Mouse (Mus musculus) stomach, embryonic 14.5 days (tissue): ENCODE data around the gene S100a4. TPM values are rescaled to one million over a fixed set of nuclear protein-coding genes. Genes with fewer than 3 reads are reported as not detected.

Source experiments
- ATAC-seq: fragments of 200-750 bp; cut with Nextera tagmentation; 2 replicates; pipeline ENCODE4 v1.8.0; 2017; ENCODE audit warnings: low read depth, moderate TSS enrichment; ENCODE audit not compliant: insufficient number of reproducible peaks, insufficient read depth, low FRiP score
- H3K27ac ChIP-seq: fragments of 300-500 bp; sonication (generic); 2 replicates; pipeline ENCODE4 v1.5.1; 2014; ENCODE audit warnings: mild to moderate bottlenecking, low read length, moderate library complexity, mixed read lengths
- H3K27me3 ChIP-seq: fragments of 300-500 bp; sonication (generic); 2 replicates; pipeline ENCODE4 v1.6.1; 2014; ENCODE audit warnings: low read length, control low read depth, mixed read lengths; ENCODE audit not compliant: control insufficient read depth, insufficient read depth
- H3K36me3 ChIP-seq: fragments of 300-500 bp; sonication (generic); 2 replicates; pipeline ENCODE4 v1.6.1; 2014; ENCODE audit warnings: mild to moderate bottlenecking, control low read depth, low read length, moderate library complexity, mixed read lengths; ENCODE audit not compliant: control insufficient read depth, insufficient read depth
- H3K4me1 ChIP-seq: fragments of 300-500 bp; sonication (generic); 2 replicates; pipeline ENCODE4 v1.6.1; 2014; ENCODE audit warnings: low read length, control low read depth, mixed read lengths; ENCODE audit not compliant: control insufficient read depth, insufficient read depth
- H3K4me2 ChIP-seq: fragments of 300-500 bp; sonication (generic); replicated peaks from 2 replicates; pipeline ENCODE4 v1.6.1; 2014; ENCODE audit warnings: low read depth, low read length, control low read depth
- H3K4me3 ChIP-seq: fragments of 300-500 bp; sonication (generic); 2 replicates; pipeline ENCODE4 v1.5.1; 2014; ENCODE audit warnings: low read depth, low read length, control low read depth
- H3K9ac ChIP-seq: fragments of 300-500 bp; sonication (generic); replicated peaks from 2 replicates; pipeline ENCODE4 v1.6.1; 2014; ENCODE audit warnings: low read depth, mild to moderate bottlenecking, control low read depth, low read length, moderate library complexity, mixed read lengths
- H3K9me3 ChIP-seq: fragments of 300-500 bp; sonication (generic); 2 replicates; pipeline ENCODE4 v1.6.1; 2016; ENCODE audit warnings: low read depth, low read length, control low read depth; ENCODE audit not compliant: control insufficient read depth
- WGBS: fragments of 180-500 bp; shearing (Covaris S2); extraction: QIAGEN DNeasy Blood & Tissue Kit; methylation state at CpG from one replicate; pipeline ENCODE4 v1.1.7; 2014; 5-methylcytosine and 5-hydroxymethylcytosine counted together
- polyA plus RNA-seq: library from polyadenylated mRNA; unstranded; fragments of >200 nt; fragmentation: Nextera tagmentation; extraction: Ambion mirVana; gene quantifications from 2 replicates; pipeline ENCODE4 v1.2.1, GENCODE M21; 2014

Gene S100a4
- polyA plus RNA-seq, 1 experiment from 2014 or later, result 5.5 TPM

- no peak overlapping the region for H3K4me2 ChIP-seq
- no peak overlapping the region for H3K4me3 ChIP-seq
- H3K9ac ChIP-seq, result no peak overlapping the region
- no peaks in the 10 kb centered on the region for H3K36me3 ChIP-seq
- H3K27ac ChIP-seq, result no peak overlapping the region
- no peak for ATAC-seq
- 59% methylated on average over 4 of the region's 4 CpGs for WGBS
- peaks cover 16% of the 10 kb centered on the region; the same call in 1 of the 2 replicates for H3K4me1 ChIP-seq
- H3K9me3 ChIP-seq, result no peaks in the 10 kb centered on the region
- H3K27me3 ChIP-seq, result no peaks in the 10 kb centered on the region
Measured at GRCm38 (mm10) chr3:90612061-90612460, 8.5 kb downstream of the S100a4 start.

- Histone ChIP-seq H3K27me3 (no peaks in the 10 kb centered on the region), H3K9ac (0 out of 2 replicates have a peak within 1 kb of the TSS, but pooled peaks have one; percentile 25), H3K4me2 (peak within 1 kb of the TSS; percentile 69), H3K9me3 (no peaks in the 10 kb centered on the region; the same call in 1 of the 2 replicates), H3K4me3 (peak within 1 kb of the TSS; percentile 35), H3K4me1 (peaks cover 16% of the 10 kb centered on the region; the same call in 1 of the 2 replicates), H3K27ac (peak within 1 kb of the TSS; percentile 21; the same call in 1 of the 2 replicates), H3K36me3 (no peaks in the 10 kb centered on the region)
- WGBS, result 1% methylated on average over 23 of the region's 23 CpGs
- ATAC-seq, result peak; percentile 70
Measured at GRCm38 (mm10) chr3:90612728-90613291, 9.2 kb downstream of the S100a4 start, which contains the start of gene S100a6. Gene S100a6 (plus strand): TSS chr3:90612882.

DNA sequence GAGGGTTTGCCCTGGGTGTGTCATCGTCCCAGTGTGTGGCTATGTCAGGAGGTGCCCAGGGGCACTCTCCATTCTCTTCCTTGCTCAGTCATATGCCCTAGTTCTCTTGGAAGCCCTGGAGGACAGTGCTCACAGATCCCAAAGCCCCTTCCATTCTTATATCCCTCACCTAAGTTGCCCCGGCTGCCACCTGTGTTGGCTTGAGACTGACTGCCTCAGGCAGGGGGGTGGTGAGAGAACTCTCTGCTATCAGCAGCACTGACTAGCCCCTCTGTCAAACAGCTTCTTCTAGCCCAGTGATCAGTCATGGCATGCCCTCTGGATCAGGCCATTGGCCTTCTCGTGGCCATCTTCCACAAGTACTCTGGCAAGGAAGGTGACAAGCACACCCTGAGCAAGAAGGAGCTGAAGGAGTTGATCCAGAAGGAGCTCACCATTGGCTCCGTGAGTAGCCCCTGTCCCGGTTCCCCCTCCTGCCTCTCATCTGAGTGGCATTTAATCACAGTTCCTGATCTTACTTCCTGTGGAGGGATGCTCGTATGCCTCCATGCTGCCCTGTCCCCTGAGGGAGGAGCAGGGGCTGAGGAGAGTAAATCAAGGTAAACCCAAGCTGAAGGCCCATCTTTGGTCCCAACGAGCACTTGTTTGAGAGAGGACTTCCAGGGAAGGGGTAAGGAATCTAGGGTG is 10.0 kb downstream of the S100a4 start:
- peak overlapping the region; percentile 69 for H3K4me2 ChIP-seq
- ATAC-seq, result no peak
- H3K9ac ChIP-seq, result 0 out of 2 replicates have a peak overlapping the region, but pooled peaks have one; percentile 25
- peaks cover 16% of the 10 kb centered on the region; the same call in 1 of the 2 replicates for H3K4me1 ChIP-seq
- H3K36me3 ChIP-seq, result no peaks in the 10 kb centered on the region
- no peaks in the 10 kb centered on the region; the same call in 1 of the 2 replicates for H3K9me3 ChIP-seq
- H3K27me3 ChIP-seq, result no peaks in the 10 kb centered on the region
- H3K27ac ChIP-seq, result 0 out of 2 replicates have a peak overlapping the region, but pooled peaks have one; percentile 80
- peak overlapping the region; percentile 35 for H3K4me3 ChIP-seq
- 64% methylated on average over 7 of the region's 7 CpGs for WGBS

- no peaks in the 10 kb centered on the region; the same call in 1 of the 2 replicates for H3K9me3 ChIP-seq
- no peak overlapping the region for H3K9ac ChIP-seq
- peaks cover 16% of the 10 kb centered on the region; the same call in 1 of the 2 replicates for H3K4me1 ChIP-seq
- H3K4me2 ChIP-seq, result peak overlapping the region; percentile 69
- no peak for ATAC-seq
- no peaks in the 10 kb centered on the region for H3K27me3 ChIP-seq
- peak overlapping the region; percentile 80 for H3K27ac ChIP-seq
- WGBS, result 84% methylated on average over 6 of the region's 6 CpGs
- H3K4me3 ChIP-seq, result peak overlapping the region; percentile 35; the same call in 1 of the 2 replicates
- no peaks in the 10 kb centered on the region for H3K36me3 ChIP-seq
Measured at GRCm38 (mm10) chr3:90614148-90614530, 10.6 kb downstream of the S100a4 start.

GRCm38 (mm10) chr3:90614611-90615251 is 11.2 kb downstream of the S100a4 start:
- WGBS, result 60% methylated on average over 11 of the region's 11 CpGs
- no peak overlapping the region for H3K9ac ChIP-seq
- peak; percentile 68 for ATAC-seq

DNA sequence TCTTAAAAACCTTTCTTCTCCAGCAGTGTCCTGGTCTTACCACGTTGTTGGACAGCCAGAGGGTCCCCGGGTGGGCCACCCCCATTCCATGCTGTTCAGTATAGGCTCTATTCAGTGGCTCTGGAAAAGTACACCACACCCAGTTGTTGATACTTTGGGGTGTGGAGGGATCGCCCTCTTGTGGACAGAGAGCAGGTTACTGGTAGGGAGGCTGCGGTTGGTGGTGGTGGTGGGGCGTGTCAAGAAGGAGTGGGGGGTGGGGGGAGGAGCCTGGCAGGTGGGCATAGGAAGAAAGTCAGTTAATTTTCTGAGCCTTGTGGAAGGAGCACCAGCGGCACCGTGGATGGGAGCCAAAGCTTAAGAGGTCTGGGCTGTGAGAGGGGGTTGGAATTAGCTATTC is 11.8 kb downstream of the S100a4 start:
- Histone ChIP-seq H3K9ac (no peak overlapping the region), H3K4me3 (no peak overlapping the region), H3K27me3 (no peaks in the 10 kb centered on the region), H3K9me3 (no peaks in the 10 kb centered on the region; the same call in 1 of the 2 replicates), H3K36me3 (no peaks in the 10 kb centered on the region), H3K4me1 (peaks cover 16% of the 10 kb centered on the region; the same call in 1 of the 2 replicates), H3K27ac (peak overlapping the region; percentile 80), H3K4me2 (peak overlapping the region; percentile 69)
- WGBS, result 8% methylated on average over 7 of the region's 7 CpGs
- ATAC-seq, result peak; percentile 78

More at GRCm38 (mm10) chr3:90614611-90615251, 11.2 kb downstream of the S100a4 start:
- peaks cover 16% of the 10 kb centered on the region; the same call in 1 of the 2 replicates for H3K4me1 ChIP-seq
- no peaks in the 10 kb centered on the region; the same call in 1 of the 2 replicates for H3K9me3 ChIP-seq
- peak overlapping the region; percentile 80 for H3K27ac ChIP-seq
- no peaks in the 10 kb centered on the region for H3K36me3 ChIP-seq
- no peaks in the 10 kb centered on the region for H3K27me3 ChIP-seq
- peak overlapping the region; percentile 69 for H3K4me2 ChIP-seq
- H3K4me3 ChIP-seq, result no peak overlapping the region

GRCm38 (mm10) chr3:90615911-90616310 is 12.3 kb downstream of the S100a4 start:
- H3K4me3 ChIP-seq, result no peak overlapping the region

DNA sequence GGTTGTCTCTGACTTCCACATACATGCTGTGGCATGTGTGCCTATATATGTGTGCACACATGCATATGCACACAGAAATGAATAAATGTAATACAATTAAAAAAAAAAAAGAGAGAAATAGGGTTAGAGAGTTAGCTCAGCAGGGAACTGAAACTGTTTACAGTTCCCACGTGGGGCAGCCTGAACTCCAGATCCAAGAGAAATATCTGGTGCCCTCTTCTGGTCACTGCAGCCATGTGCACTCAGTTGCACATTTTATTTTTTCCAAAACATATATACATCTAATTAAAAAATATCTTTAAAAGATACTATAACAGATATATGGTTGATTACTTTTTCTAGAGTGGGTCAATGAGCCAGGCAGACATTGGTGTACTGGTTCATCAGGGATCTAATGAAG is 14.0 kb downstream of the S100a4 start:
- no peak for ATAC-seq
- WGBS, result 9% methylated on average over 1 of the region's 1 CpGs
- Histone ChIP-seq H3K9me3 (no peaks in the 10 kb centered on the region; the same call in 1 of the 2 replicates), H3K36me3 (no peaks in the 10 kb centered on the region), H3K4me1 (peaks cover 19% of the 10 kb centered on the region), H3K4me2 (no peak overlapping the region), H3K9ac (no peak overlapping the region), H3K27me3 (no peaks in the 10 kb centered on the region), H3K27ac (no peak overlapping the region), H3K4me3 (no peak overlapping the region)

More at GRCm38 (mm10) chr3:90615911-90616310, 12.3 kb downstream of the S100a4 start:
- Histone ChIP-seq H3K27me3 (no peaks in the 10 kb centered on the region), H3K9me3 (no peaks in the 10 kb centered on the region; the same call in 1 of the 2 replicates), H3K36me3 (no peaks in the 10 kb centered on the region), H3K4me1 (peaks cover 16% of the 10 kb centered on the region; the same call in 1 of the 2 replicates), H3K9ac (no peak overlapping the region), H3K27ac (no peak overlapping the region), H3K4me2 (no peak overlapping the region)
- ATAC-seq, result no peak
- 54% methylated on average over 1 of the region's 1 CpGs for WGBS
